Mouse (Mus musculus) heart, embryonic 15.5 days (tissue): ENCODE results near the gene Gm27029. TPM values are rescaled to one million over a fixed set of nuclear protein-coding genes. Genes with fewer than 3 reads are reported as not detected.
"Not testable (repeated sequence)": the region's sequence is repeated elsewhere in the genome, so short reads cannot be mapped to it uniquely, and the experiment has no call there.

Experiments used
- ATAC-seq: fragments of 200-750 bp; cut with Nextera tagmentation; replicated peaks from 2 replicates; pipeline ENCODE4 v1.8.0; 2017; ENCODE audit warnings: low read depth, moderate TSS enrichment; ENCODE audit not compliant: insufficient number of reproducible peaks, insufficient read depth, low FRiP score
- H3K27ac ChIP-seq: fragments of 300-500 bp; sonication (generic); 2 replicates; pipeline ENCODE4 v1.5.1; 2015; ENCODE audit warnings: mild to moderate bottlenecking, inconsistent platforms
- H3K27me3 ChIP-seq: fragments of 300-500 bp; sonication (generic); 2 replicates; pipeline ENCODE4 v1.6.1; 2015; ENCODE audit warnings: inconsistent platforms
- H3K36me3 ChIP-seq: fragments of 300-500 bp; sonication (generic); 2 replicates; pipeline ENCODE4 v1.6.1; 2015; ENCODE audit warnings: mild to moderate bottlenecking, inconsistent platforms
- H3K4me1 ChIP-seq: fragments of 300-500 bp; sonication (generic); replicated peaks from 2 replicates; pipeline ENCODE4 v1.6.1; 2015; ENCODE audit warnings: inconsistent platforms
- H3K4me2 ChIP-seq: fragments of 300-500 bp; sonication (generic); 2 replicates; pipeline ENCODE4 v1.6.1; 2015; ENCODE audit warnings: inconsistent platforms, mild to moderate bottlenecking, moderate library complexity
- H3K4me3 ChIP-seq: fragments of 300-500 bp; sonication (generic); 2 replicates; pipeline ENCODE4 v1.5.1; 2015; ENCODE audit warnings: mild to moderate bottlenecking, inconsistent platforms
- H3K9ac ChIP-seq: fragments of 300-500 bp; sonication (generic); 2 replicates; pipeline ENCODE4 v1.6.1; 2015; ENCODE audit warnings: mild to moderate bottlenecking, inconsistent platforms
- H3K9me3 ChIP-seq: fragments of 300-500 bp; sonication (generic); replicated peaks from 2 replicates; pipeline ENCODE4 v1.6.1; 2016; ENCODE audit warnings: inconsistent platforms
- WGBS: fragments of 180-500 bp; shearing (Covaris S2); methylation state at CpG from one replicate; pipeline ENCODE4 v1.1.7; 2015; ENCODE audit warnings: mixed read lengths; 5-methylcytosine and 5-hydroxymethylcytosine counted together
- polyA plus RNA-seq: library from polyadenylated mRNA; unstranded; fragments of >200 nt; fragmentation: Nextera tagmentation; extraction: Ambion mirVana; gene quantifications from 2 replicates; pipeline ENCODE4 v1.2.1, GENCODE M21; 2015

Gene Gm27029
- polyA plus RNA-seq, 1 experiment from 2014 or later = 12.1 TPM

DNA sequence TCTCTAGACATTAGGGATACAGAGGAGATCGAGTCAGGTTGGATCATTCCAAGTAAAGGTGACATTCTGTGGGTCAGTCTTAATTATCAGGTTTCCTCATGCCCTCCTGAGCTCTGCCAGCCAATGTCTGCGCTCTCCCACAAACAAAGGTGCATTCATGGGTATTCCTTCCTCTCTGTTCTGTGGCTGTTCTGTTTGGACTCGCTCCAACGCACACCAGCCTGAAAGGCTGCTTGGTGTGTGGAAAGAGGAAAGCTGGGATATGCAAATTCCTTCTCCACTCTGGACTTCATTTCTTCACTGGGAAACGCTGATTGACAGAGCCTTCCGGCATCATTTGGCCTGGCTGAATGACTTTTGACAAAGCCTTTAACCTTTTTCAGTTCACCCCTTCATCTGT, 30.1 kb upstream of the Gm27029 start:
- peaks cover 31% of the 10 kb centered on the region for H3K36me3 ChIP-seq
- H3K4me3 ChIP-seq = no peak overlapping the region
- H3K27ac ChIP-seq = no peak overlapping the region
- 74% methylated on average over 6 of the region's 6 CpGs for WGBS
- no peaks in the 10 kb centered on the region for H3K9me3 ChIP-seq
- peaks cover 4% of the 10 kb centered on the region; the same call in 1 of the 2 replicates for H3K4me1 ChIP-seq
- H3K9ac ChIP-seq = no peak overlapping the region
- no peak overlapping the region for H3K4me2 ChIP-seq
- ATAC-seq = no peak
- H3K27me3 ChIP-seq = no peaks in the 10 kb centered on the region

DNA sequence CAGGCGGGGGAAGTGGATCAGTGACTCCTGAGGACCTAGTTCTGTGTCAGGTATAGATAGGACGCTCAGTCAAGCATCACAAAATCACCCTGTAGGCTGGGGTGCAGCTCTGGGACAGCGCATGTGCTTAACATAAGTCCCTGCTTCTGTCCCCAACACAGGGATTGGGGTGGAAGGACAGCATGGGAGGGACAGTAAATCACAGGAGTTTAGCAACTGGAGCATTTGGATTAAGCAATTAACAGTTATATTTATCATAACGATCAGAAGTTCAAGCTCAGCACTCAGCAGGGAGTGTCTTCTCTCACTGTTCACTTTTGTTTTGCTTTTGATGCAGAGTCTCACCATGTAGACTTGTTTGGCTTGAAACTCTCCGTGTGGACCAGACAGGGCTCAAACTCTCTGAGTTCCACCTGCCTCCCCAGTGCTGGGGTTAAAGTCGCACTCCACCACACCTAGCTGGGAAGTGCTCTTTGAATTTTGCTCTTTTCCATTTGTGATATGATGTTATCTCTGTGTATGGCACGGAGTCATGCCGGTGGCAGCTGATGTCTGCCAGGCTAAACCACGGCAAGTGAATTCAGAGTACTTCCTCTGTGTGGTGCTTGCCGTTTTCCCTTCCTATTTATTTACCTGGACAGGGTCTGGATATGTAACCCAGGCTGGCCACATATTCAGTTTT, 27.6 kb upstream of the Gm27029 start:
- no peak for ATAC-seq
- H3K4me2 ChIP-seq = no peak overlapping the region
- peaks cover 14% of the 10 kb centered on the region for H3K4me1 ChIP-seq
- H3K9ac ChIP-seq = no peak overlapping the region
- no peaks in the 10 kb centered on the region for H3K9me3 ChIP-seq
- no peak overlapping the region for H3K27ac ChIP-seq
- peaks cover 7% of the 10 kb centered on the region; the same call in 1 of the 2 replicates for H3K36me3 ChIP-seq
- no peak overlapping the region for H3K4me3 ChIP-seq
- H3K27me3 ChIP-seq = no peaks in the 10 kb centered on the region
- WGBS = 56% methylated on average over 10 of the region's 10 CpGs

GRCm38 (mm10) chr11:101451536-101451935, 26.9 kb upstream of the Gm27029 start:
- Histone ChIP-seq H3K27me3 (no peaks in the 10 kb centered on the region), H3K4me2 (no peak overlapping the region), H3K27ac (no peak overlapping the region), H3K9ac (no peak overlapping the region), H3K9me3 (no peaks in the 10 kb centered on the region), H3K4me1 (peaks cover 14% of the 10 kb centered on the region), H3K4me3 (no peak overlapping the region), H3K36me3 (0 out of 2 replicates have a peak, but pooled peaks cover under 1% of the 10 kb centered on the region)
- no peak for ATAC-seq
- WGBS = 93% methylated on average over 10 of the region's 10 CpGs

GRCm38 (mm10) chr11:101450394-101450793, 25.8 kb upstream of the Gm27029 start:
- no peak overlapping the region for H3K27ac ChIP-seq
- H3K27me3 ChIP-seq = no peaks in the 10 kb centered on the region
- no peaks in the 10 kb centered on the region for H3K9me3 ChIP-seq
- ATAC-seq = no peak
- no peak overlapping the region for H3K9ac ChIP-seq
- no peak overlapping the region for H3K4me2 ChIP-seq
- WGBS = 72% methylated on average over 3 of the region's 3 CpGs
- H3K4me3 ChIP-seq = no peak overlapping the region
- H3K36me3 ChIP-seq = peaks cover 2% of the 10 kb centered on the region; the same call in 1 of the 2 replicates
- H3K4me1 ChIP-seq = peaks cover 14% of the 10 kb centered on the region

GRCm38 (mm10) chr11:101449596-101449995, 25.0 kb upstream of the Gm27029 start:
- not testable (repeated sequence) for H3K27ac ChIP-seq, H3K9ac ChIP-seq, H3K4me2 ChIP-seq, H3K27me3 ChIP-seq, H3K9me3 ChIP-seq, ATAC-seq, H3K36me3 ChIP-seq, H3K4me3 ChIP-seq
- H3K4me1 ChIP-seq = peaks cover 17% of the 10 kb centered on the region
- 83% methylated on average over 4 of the region's 4 CpGs for WGBS

DNA sequence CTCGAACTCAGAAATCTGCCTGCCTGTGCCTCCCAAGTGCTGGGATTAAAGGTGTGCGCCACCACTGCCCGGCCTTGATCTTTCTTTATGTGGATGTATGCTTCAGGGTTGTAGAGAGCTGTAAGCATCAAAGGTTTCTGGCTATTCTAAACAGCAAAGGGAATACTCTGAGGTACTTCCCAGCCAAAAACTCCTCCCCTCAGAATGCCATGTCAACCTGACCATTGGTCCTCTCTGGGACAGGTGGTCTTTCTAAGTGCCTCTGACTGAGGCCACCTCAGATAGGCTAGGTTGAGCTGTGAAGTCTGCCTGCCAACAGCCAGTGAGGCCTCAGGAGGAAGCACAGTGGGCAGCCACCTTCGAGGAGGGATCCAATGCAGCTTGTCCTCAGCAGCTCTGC, 24.3 kb upstream of the Gm27029 start:
- H3K27me3 ChIP-seq = no peaks in the 10 kb centered on the region
- peak overlapping the region; percentile 64 for H3K4me2 ChIP-seq
- peaks cover 16% of the 10 kb centered on the region for H3K36me3 ChIP-seq
- H3K27ac ChIP-seq = peak overlapping the region; percentile 82
- ATAC-seq = no peak
- H3K9ac ChIP-seq = peak overlapping the region; percentile 55
- H3K4me1 ChIP-seq = peaks cover 23% of the 10 kb centered on the region
- H3K9me3 ChIP-seq = no peaks in the 10 kb centered on the region
- peak overlapping the region; percentile 61 for H3K4me3 ChIP-seq
- 74% methylated on average over 4 of the region's 4 CpGs for WGBS

DNA sequence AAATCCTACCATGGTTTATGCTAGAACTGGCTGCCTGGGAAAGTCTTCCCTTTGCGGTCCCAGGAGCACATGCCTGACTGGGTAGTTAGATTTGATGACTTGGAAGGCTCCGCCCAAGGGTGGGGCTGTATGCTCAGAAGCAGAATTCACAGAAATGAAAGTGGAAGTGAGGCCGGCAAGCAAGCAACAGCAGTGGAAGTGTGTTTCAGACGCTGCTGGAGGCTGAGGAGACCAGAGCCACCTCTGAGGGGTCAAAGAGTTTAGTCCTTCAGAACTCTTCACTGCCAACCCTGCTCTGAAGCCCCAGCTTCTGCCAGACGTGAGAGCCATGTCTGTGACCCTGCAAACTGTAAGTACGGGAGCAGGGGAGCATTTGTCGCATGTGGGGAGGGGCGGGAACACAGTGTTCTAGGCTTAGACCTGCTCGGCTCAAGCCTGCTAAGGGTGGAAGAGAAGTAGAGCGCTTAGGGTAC, 23.7 kb upstream of the Gm27029 start, which contains the start of gene Ifi35:
Gene Ifi35, plus strand, starts transcription at position 134 of the 473 bp plus-strand sequence.
- Histone ChIP-seq H3K4me3 (peak within 1 kb of the TSS; percentile 61), H3K4me1 (peaks cover 29% of the 10 kb centered on the region), H3K9me3 (no peaks in the 10 kb centered on the region), H3K27me3 (no peaks in the 10 kb centered on the region), H3K4me2 (peak within 1 kb of the TSS; percentile 64), H3K27ac (peak within 1 kb of the TSS; percentile 82), H3K36me3 (peaks cover 20% of the 10 kb centered on the region), H3K9ac (peak within 1 kb of the TSS; percentile 55)
- peak; percentile 61 for ATAC-seq
- WGBS = 15% methylated on average over 10 of the region's 10 CpGs

DNA sequence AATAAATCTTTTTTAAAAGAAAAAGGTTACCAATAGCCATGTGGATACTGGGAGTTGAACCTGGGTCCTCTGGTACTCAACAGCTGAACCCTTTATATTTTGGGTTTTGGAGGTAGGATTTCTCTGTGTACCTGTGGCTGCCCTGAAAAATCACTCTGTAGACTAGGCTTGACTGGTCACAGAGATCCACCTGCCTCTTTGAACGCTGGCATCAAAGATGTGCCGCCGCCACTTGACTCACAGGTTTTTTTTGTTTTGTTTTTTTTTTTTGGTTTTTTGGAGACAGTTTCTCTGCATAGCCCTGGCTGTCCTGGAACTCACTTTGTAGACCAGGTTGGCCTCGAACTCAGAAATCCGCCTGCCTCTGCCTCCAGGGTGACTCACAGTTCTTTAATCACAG, 23.2 kb upstream of the Gm27029 start:
- Histone ChIP-seq H3K9me3 (no peaks in the 10 kb centered on the region), H3K4me3 (peak overlapping the region; percentile 61), H3K4me1 (peaks cover 33% of the 10 kb centered on the region), H3K36me3 (peaks cover 20% of the 10 kb centered on the region), H3K4me2 (peak overlapping the region; percentile 64), H3K27me3 (no peaks in the 10 kb centered on the region), H3K27ac (peak overlapping the region; percentile 82), H3K9ac (peak overlapping the region; percentile 55)
- no peak for ATAC-seq
- WGBS = 88% methylated on average over 5 of the region's 5 CpGs

DNA sequence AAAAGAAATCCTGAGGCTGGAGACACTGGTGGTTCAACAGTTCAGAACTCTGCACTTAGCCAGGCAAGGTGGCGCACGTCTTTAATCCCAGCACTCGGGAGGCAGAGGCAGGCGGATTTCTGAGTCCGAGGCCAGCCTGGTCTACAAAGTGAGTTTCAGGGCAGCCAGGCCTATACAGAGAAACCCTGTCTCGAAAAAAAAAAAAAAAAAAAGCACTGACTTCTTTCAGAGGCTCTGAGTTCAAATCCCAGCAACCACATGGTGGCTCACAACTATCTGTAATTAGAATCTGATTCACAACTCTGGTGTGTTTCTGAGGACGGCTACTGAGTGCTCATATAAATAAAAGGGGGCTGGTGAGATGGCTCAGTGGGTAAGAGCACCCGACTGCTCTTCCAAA, 22.3 kb upstream of the Gm27029 start:
- not testable (repeated sequence) for H3K27me3 ChIP-seq, ATAC-seq, H3K9ac ChIP-seq, H3K27ac ChIP-seq, H3K9me3 ChIP-seq, H3K4me2 ChIP-seq, H3K4me3 ChIP-seq
- peaks cover 20% of the 10 kb centered on the region for H3K36me3 ChIP-seq
- peaks cover 33% of the 10 kb centered on the region for H3K4me1 ChIP-seq
- 88% methylated on average over 8 of the region's 8 CpGs for WGBS

DNA sequence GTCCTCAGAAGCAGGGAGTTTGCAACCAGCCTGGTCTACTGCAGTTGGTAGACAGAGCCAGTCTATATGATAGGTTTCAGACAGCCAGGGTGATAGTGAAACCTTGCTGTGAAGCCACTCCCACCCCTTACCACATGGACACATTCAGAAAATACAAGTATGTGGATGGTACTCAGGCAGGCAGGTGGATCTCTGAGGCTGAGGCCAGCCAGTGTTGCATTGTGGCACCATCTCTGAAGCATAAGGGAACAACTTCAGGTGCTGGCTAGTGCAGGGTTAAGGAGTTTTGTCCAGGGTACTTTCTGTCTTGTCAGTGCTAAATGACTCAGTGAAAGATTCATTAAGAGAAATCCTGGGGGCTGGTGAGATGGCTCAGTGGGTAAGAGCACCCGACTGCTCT, 21.7 kb upstream of the Gm27029 start:
- Histone ChIP-seq H3K9ac (no peak overlapping the region), H3K4me1 (peaks cover 33% of the 10 kb centered on the region), H3K27me3 (no peaks in the 10 kb centered on the region), H3K4me3 (no peak overlapping the region), H3K27ac (no peak overlapping the region), H3K36me3 (peaks cover 20% of the 10 kb centered on the region), H3K4me2 (no peak overlapping the region), H3K9me3 (no peaks in the 10 kb centered on the region)
- 97% methylated on average over 1 of the region's 1 CpGs for WGBS
- ATAC-seq = no peak

- Histone ChIP-seq H3K4me3 (peak overlapping the region; percentile 91), H3K36me3 (peaks cover 20% of the 10 kb centered on the region), H3K4me2 (peak overlapping the region; percentile 74), H3K9ac (peak overlapping the region; percentile 94), H3K4me1 (peaks cover 19% of the 10 kb centered on the region), H3K9me3 (no peaks in the 10 kb centered on the region), H3K27me3 (no peaks in the 10 kb centered on the region), H3K27ac (peak overlapping the region; percentile 88)
- no peak for ATAC-seq
- under 1% methylated on average over 14 of the region's 14 CpGs for WGBS
Measured at GRCm38 (mm10) chr11:101442760-101443159, 18.2 kb upstream of the Gm27029 start.
